Mouse (Mus musculus): Measurements from ENCODE around the gene Ccdc105.

Gene Ccdc105

DNA sequence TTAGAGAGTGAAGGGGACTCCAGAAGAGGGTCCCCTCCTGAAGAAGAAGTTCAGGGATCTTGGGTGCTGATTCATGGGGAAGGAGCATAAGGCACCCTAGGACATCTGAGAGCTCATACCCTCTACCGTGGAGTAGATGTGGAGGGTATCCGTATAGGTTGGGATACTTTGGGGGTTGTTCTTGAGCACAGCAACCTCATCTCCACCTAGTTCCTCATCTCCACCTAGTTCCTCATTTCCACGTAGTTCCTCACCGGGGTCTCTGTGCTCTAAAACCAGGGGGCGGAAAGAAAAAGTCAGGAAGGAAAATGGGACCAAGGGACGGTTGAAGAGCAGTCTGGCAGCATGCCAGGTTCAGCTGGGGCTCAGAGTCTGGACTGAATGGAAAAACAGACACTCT, 38.7 kb downstream of the Ccdc105 start:
- no peak for DNase-seq

GRCm38 (mm10) chr10:78710706-78711105, 42.2 kb downstream of the Ccdc105 start:
- DNase-seq: no peak

DNA sequence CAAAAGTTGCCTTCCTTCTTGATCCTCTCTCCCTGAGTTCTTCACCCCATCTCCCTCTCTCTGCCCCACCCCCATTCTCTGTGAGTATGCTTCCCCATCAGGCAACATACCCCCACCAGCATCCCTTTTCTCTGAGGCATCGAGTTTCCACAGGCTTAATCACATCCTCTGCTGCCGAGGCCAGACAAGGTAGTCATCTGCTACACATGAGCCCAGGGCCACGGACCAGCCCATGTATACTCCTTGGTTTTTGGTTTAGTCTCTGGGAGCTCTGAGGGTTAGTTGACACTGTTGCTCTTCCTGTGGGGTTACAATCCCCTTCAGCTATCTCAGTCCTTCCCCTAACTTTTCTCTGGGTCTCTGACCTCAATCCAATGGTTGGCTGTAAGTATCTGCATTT, 52.0 kb downstream of the Ccdc105 start:
- DNase-seq: no peak

Data from thymus, postnatal 36 days (tissue).